Mouse (Mus musculus) myocyte (in vitro differentiated cells): ENCODE results near the gene Usp46.

Source experiments
- CEBPB ChIP-seq: IDR thresholded peaks from 2 replicates; pipeline ENCODE4 v1.6.1; 2011; ENCODE audit warnings: mild to moderate bottlenecking, moderate library complexity; ENCODE audit not compliant: poor library complexity, insufficient read depth, severe bottlenecking
- E2F4 ChIP-seq: IDR thresholded peaks from one replicate; pipeline ENCODE4 v1.6.1; 2011; ENCODE audit warnings: mild to moderate bottlenecking, control low read depth, moderate library complexity; ENCODE audit not compliant: insufficient read depth
- MAX ChIP-seq: IDR thresholded peaks from one replicate; pipeline ENCODE4 v1.6.1; 2011; ENCODE audit warnings: low read depth, mild to moderate bottlenecking, control low read depth
- MYOD1 ChIP-seq, 3 experiments: IDR thresholded peaks; one replicate each; pipeline ENCODE4 v1.6.1; 2011; ENCODE audit warnings: control low read depth in 2 of 3, low read depth in 2 of 3, mild to moderate bottlenecking in 2 of 3, moderate library complexity in 1 of 3; ENCODE audit not compliant: insufficient read length in 2 of 3, control insufficient read depth in 1 of 3
- MYOG ChIP-seq, 3 experiments: IDR thresholded peaks; one replicate each; pipeline ENCODE4 v1.6.1; 2011; ENCODE audit warnings: control low read depth in 2 of 3, low read depth in 2 of 3, mild to moderate bottlenecking in 2 of 3; ENCODE audit not compliant: insufficient read length in 2 of 3, control insufficient read depth in 1 of 3, insufficient read depth in 1 of 3
- POLR2A ChIP-seq: IDR thresholded peaks from one replicate; pipeline ENCODE4 v1.6.1; 2011; ENCODE audit warnings: low read depth, mild to moderate bottlenecking, control low read depth, moderate library complexity; ENCODE audit not compliant: insufficient read length
- POLR2AphosphoS2 ChIP-seq: IDR thresholded peaks from one replicate; pipeline ENCODE4 v1.6.1; 2011; ENCODE audit warnings: low read depth, control low read depth; ENCODE audit not compliant: insufficient read length
- REST ChIP-seq: IDR thresholded peaks from one replicate; pipeline ENCODE4 v1.6.1; 2011; ENCODE audit warnings: mild to moderate bottlenecking, control low read depth, moderate library complexity; ENCODE audit not compliant: insufficient read depth, insufficient read length
- SRF ChIP-seq: IDR thresholded peaks from one replicate; pipeline ENCODE4 v1.6.1; 2011; ENCODE audit warnings: low read depth; ENCODE audit not compliant: control insufficient read depth, insufficient read length
- TCF12 ChIP-seq: IDR thresholded peaks from one replicate; pipeline ENCODE4 v1.6.1; 2011; ENCODE audit warnings: mild to moderate bottlenecking, control low read depth; ENCODE audit not compliant: poor library complexity, insufficient read depth, severe bottlenecking
- TCF3 ChIP-seq: IDR thresholded peaks from one replicate; pipeline ENCODE4 v1.6.1; 2011; ENCODE audit warnings: low read depth, control low read depth; ENCODE audit not compliant: insufficient read length
- USF1 ChIP-seq: IDR thresholded peaks from one replicate; pipeline ENCODE4 v1.6.1; 2011; ENCODE audit warnings: low read depth, mild to moderate bottlenecking, control low read depth, moderate library complexity

DNA sequence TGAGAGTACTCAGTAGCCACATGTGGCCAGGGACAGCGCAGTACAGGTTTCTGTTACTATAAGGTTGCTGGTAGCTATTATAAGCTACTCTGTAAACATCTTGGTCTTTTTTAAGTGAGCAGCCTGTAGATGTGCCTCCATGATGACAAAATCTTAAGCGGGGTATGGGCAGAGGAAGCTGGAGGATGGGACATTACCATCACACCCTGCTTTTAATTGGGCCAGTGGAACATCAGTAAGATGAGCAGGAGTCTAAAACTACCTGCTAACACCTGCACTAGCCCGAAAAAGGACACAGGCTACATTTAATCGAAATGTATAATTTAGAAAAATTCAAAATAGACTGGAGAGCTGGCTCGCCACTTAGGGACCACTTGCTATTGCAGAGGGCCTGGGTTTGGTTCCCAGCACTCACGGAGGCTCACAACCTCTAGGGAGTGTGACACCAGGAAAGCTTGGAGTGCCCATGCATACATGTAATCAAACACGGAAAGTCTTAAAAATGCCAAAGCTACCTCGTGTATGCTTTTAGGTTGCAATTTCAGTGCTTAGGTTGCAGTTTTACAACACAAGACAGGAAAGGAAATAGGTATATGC, 26.7 kb upstream of the Usp46 start:
- no peak for TF ChIP-seq POLR2A
- no peak for TF ChIP-seq TCF3
- TF ChIP-seq MYOG (IDR thresholded peaks at IDR 0.05; ENCODE audit: control insufficient read depth in 1 of 3, insufficient read depth in 1 of 3, insufficient read length in 2 of 3, low read depth in 2 of 3), result no peak
- no peak for TF ChIP-seq MYOD1 (IDR thresholded peaks at IDR 0.05; ENCODE audit: control insufficient read depth in 1 of 3, insufficient read length in 2 of 3, low read depth in 2 of 3)
- TF ChIP-seq USF1, result no peak
- TF ChIP-seq E2F4, result no peak
- TF ChIP-seq POLR2AphosphoS2, result peak; percentile 30
- no peak for TF ChIP-seq MAX
- no peak for TF ChIP-seq SRF
- no peak for TF ChIP-seq CEBPB
- TF ChIP-seq TCF12, result no peak
- no peak for TF ChIP-seq REST
